Mouse (Mus musculus) lung, adult 2 months (tissue): Measurements from ENCODE around the gene Prep. TPM values are rescaled to one million over a fixed set of nuclear protein-coding genes. Genes with fewer than 3 reads are reported as not detected.

Experiments
- DNase-seq: peaks from one replicate; pipeline ENCODE4 v3.0.0; 2022
- H3K4me1 ChIP-seq: fragments of 200-500 bp; 2 replicates; pipeline ENCODE4 v1.6.1; 2011; ENCODE audit warnings: low read length; ENCODE audit not compliant: control insufficient read depth, insufficient read depth
- H3K4me3 ChIP-seq: fragments of 200-500 bp; replicated peaks from 2 replicates; pipeline ENCODE3; 2011; ENCODE audit warnings: low read depth, mild to moderate bottlenecking, control low read depth, low read length; ENCODE audit errors: extremely low read depth
- CTCF ChIP-seq: fragments of 200-500 bp; IDR thresholded peaks from 2 replicates; pipeline ENCODE4 v1.5.1; 2011; ENCODE audit warnings: mild to moderate bottlenecking, low read length, control low read depth; ENCODE audit not compliant: insufficient read depth
- POLR2A ChIP-seq: fragments of 200-500 bp; IDR thresholded peaks from 2 replicates; pipeline ENCODE4 v1.6.1; 2011; ENCODE audit warnings: low read depth, mild to moderate bottlenecking, control low read depth, low read length, borderline replicate concordance; ENCODE audit errors: extremely low read depth
- WGBS: fragments of 180-500 bp; shearing (Covaris S2); methylation state at CpG from one replicate; pipeline ENCODE4 v1.1.7; 2018; 5-methylcytosine and 5-hydroxymethylcytosine counted together
- polyA plus RNA-seq: library from polyadenylated mRNA; depleted of rRNA; stranded (reverse); fragments of >200 nt; gene quantifications from 2 replicates; pipeline ENCODE4 v1.2.3, GENCODE M21; 2012

The Prep gene
- polyA plus RNA-seq, 1 experiment = 19.8 TPM

GRCm38 (mm10) chr10:45048622-45049021 lies 18.4 kb upstream of the Prep start:
- WGBS = 9% methylated on average over 11 of the region's 11 CpGs
- no peak overlapping the region for H3K4me3 ChIP-seq
- TF ChIP-seq CTCF (no peak), POLR2A (no peak)

GRCm38 (mm10) chr10:45051125-45051744 lies 15.8 kb upstream of the Prep start:
- TF ChIP-seq POLR2A = no peak
- TF ChIP-seq CTCF = peak; percentile 73
- 45% methylated on average over 11 of the region's 11 CpGs for WGBS

More at GRCm38 (mm10) chr10:45048622-45049021, 18.4 kb upstream of the Prep start:
- DNase-seq = peak; percentile 62
- H3K4me1 ChIP-seq = peaks cover 7% of the 10 kb centered on the region

GRCm38 (mm10) chr10:45058361-45058760 lies 8.6 kb upstream of the Prep start:
- Histone ChIP-seq H3K4me3 (no peak overlapping the region), H3K4me1 (no peaks in the 10 kb centered on the region)
- no peak for TF ChIP-seq CTCF
- no peak for TF ChIP-seq POLR2A
- no peak for DNase-seq
- 69% methylated on average over 6 of the region's 6 CpGs for WGBS

More at GRCm38 (mm10) chr10:45051125-45051744, 15.8 kb upstream of the Prep start:
- peak; percentile 81 for DNase-seq
- H3K4me3 ChIP-seq = no peak overlapping the region
- H3K4me1 ChIP-seq = peaks cover 7% of the 10 kb centered on the region

- Histone ChIP-seq H3K4me1 (no peaks in the 10 kb centered on the region), H3K4me3 (no peak overlapping the region)
- WGBS = 50% methylated on average over 1 of the region's 1 CpGs
- TF ChIP-seq POLR2A = no peak
- DNase-seq = no peak
Observed at GRCm38 (mm10) chr10:45060841-45061240, 6.2 kb upstream of the Prep start.

GRCm38 (mm10) chr10:45066131-45066930 lies 672 bp upstream of the Prep start:
- TF ChIP-seq POLR2A (no peak), CTCF (no peak)
- Histone ChIP-seq H3K4me3 (peak overlapping the region; percentile 65), H3K4me1 (peaks cover 17% of the 10 kb centered on the region)
- no peak for DNase-seq
- 13% methylated on average over 12 of the region's 12 CpGs for WGBS

- TF ChIP-seq POLR2A (no peak), CTCF (no peak)
- DNase-seq = no peak
- WGBS = under 1% methylated on average over 28 of the region's 28 CpGs
- H3K4me3 ChIP-seq = peak overlapping the region; percentile 82
- H3K4me1 ChIP-seq = peaks cover 17% of the 10 kb centered on the region
Observed at GRCm38 (mm10) chr10:45067436-45067925, 478 bp downstream of the Prep start.

GRCm38 (mm10) chr10:45069557-45069956 lies 2.6 kb downstream of the Prep start:
- TF ChIP-seq POLR2A (no peak), CTCF (no peak)
- WGBS = 58% methylated on average over 6 of the region's 6 CpGs
- Histone ChIP-seq H3K4me3 (no peak overlapping the region), H3K4me1 (peaks cover 17% of the 10 kb centered on the region)
- no peak for DNase-seq

GRCm38 (mm10) chr10:45070362-45070761 lies 3.4 kb downstream of the Prep start:
- H3K4me1 ChIP-seq = peaks cover 17% of the 10 kb centered on the region
- no peak overlapping the region for H3K4me3 ChIP-seq
- no peak for DNase-seq
- WGBS = 64% methylated on average over 5 of the region's 5 CpGs
- TF ChIP-seq POLR2A (no peak), CTCF (no peak)

GRCm38 (mm10) chr10:45070929-45071813 lies 4.2 kb downstream of the Prep start:
- 67% methylated on average over 13 of the region's 13 CpGs for WGBS

More at GRCm38 (mm10) chr10:45070929-45071813, 4.2 kb downstream of the Prep start:
- TF ChIP-seq POLR2A (no peak), CTCF (no peak)
- no peak for DNase-seq
- H3K4me1 ChIP-seq = peaks cover 15% of the 10 kb centered on the region
- no peak overlapping the region for H3K4me3 ChIP-seq
